Mouse (Mus musculus) pancreas, adult 10 weeks (tissue): ENCODE results near the gene Gm8297. TPM values are rescaled to one million over a fixed set of nuclear protein-coding genes. Genes with fewer than 3 reads are reported as not detected.

Experiments used
- polyA plus RNA-seq: library from polyadenylated mRNA; stranded (reverse); fragments of 350-450 nt; fragmentation: Illumina TruSeq; extraction: RNeasy Lipid Tissue Mini Kit (QIAGEN cat#74804); gene quantifications from one replicate; pipeline ENCODE4 v1.2.3, GENCODE M21; 2015; ENCODE audit warnings: low read depth, low replicate concordance; ENCODE audit not compliant: insufficient read depth

Gene Gm8297
- not detected for polyA plus RNA-seq

DNA sequence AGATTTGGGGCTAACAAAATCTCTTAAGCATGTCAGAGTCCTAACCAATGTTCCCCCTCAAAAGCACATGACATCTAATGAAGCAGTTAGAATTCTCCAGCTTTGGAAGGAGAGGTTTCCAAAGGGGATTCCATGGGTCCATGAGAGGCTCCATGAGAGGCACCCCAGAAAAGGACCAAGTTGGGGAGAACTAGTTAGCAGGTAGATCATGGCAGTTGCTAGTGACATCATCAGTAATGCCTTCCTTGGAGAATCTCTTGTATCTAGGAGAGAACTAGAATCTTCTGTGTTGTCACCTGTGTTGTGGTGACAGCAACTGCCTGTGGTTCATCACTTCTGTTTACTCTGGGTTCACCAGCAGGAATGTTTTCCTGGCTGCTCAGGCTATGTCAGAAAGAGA, at the start of gene Gm8297:
Gm8297 (plus strand) TSS at position 301 of the 400 bp plus-strand sequence.

DNA sequence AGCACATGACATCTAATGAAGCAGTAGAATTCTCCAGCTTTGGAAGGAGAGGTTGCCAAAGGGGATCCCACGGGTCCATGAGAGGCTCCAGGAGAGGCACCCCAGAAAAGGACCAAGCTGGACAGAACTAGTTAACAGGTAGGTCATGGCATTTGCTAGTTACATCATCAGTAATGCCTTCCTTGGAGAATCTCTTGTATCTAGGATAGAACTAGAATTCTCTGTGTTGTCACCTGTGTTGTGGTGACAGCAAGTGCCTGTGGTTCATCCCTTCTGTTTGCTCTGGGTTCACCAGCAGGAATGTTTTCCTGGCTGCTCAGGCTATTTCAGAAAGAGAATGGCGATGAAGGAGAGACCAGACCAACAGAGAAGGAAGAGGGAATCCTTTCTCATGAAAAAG, 31.9 kb downstream of the Gm8297 start, which contains the start of gene Gm3298:
Gm3298 (plus strand) TSS at position 301 of the 400 bp plus-strand sequence.

Other genes with a start within 250 kb of the Gm8297 start
- gene Gm9602, start 207.6 kb upstream of the Gm8297 start, polyA plus RNA-seq, result not detected
- not detected for gene Gm3269, start 145.8 kb upstream of the Gm8297 start, polyA plus RNA-seq
- gene Gm3264, start 128.4 kb upstream of the Gm8297 start, polyA plus RNA-seq, result not detected
- gene Gm3278, start 91.5 kb upstream of the Gm8297 start, polyA plus RNA-seq, result not detected
- gene Gm3298, start 32.0 kb downstream of the Gm8297 start, polyA plus RNA-seq, result not detected
- gene 4930555G01Rik, start 66.7 kb downstream of the Gm8297 start, polyA plus RNA-seq, result not detected
- gene Gm8281, start 87.1 kb downstream of the Gm8297 start, polyA plus RNA-seq, result not detected
- gene Gm8279, start 147.6 kb downstream of the Gm8297 start, polyA plus RNA-seq, result not detected
- not detected for gene Gm3317, start 180.6 kb downstream of the Gm8297 start, polyA plus RNA-seq
- not detected for gene Gm8271, start 201.9 kb downstream of the Gm8297 start, polyA plus RNA-seq